ENCODE assay signal across 8 mouse cellular contexts in the genomic region with DNA sequence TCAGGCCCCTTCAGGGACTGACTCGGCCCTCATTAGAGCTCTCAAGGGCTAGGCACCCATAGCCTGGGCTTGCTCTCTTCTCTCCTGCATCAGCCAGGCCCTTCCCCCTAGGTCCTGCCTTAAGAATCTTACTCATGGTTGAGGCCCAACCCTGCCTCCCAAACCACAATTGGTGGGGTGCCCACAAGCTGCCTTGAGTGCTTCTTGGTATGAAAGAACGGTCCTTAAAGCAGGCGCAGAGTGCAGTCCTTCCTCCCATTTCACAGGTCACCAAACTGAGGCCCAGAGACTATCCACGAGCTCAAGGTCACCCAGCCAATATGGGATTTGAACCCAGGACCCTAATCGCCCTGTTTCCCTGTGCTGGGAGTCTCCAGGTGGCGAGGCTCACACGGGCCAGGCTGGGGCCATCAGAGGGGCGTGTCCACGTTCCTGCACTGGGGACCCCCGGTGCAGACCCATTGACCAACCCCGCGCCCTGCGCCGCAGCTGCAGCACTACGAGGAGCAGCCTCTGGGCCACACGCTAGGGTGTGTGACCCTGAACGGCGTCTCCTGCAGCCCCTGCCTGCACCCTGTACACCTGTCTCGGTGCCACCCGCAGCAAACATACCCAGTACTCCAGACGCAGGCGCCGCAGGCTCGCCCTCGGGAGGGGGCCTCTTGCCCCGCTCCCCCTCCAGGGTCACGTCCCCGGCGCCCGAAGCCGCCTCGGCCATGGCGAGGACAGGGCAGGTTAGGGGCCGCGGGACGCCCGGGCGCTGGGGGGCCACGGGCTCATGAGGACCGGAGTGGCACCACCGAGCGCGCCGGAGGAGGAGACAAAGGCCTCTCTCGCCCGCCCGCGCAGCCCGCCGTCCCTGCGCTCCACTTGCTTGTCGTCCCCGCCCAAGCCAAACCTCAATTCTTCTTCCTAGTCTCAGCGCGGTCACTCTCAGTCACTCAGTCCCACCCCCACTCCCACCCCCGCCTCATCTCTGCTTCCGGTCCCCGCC. TPM values are rescaled to one million over a fixed set of nuclear protein-coding genes. Genes with fewer than 3 reads are reported as not detected.
DNase-seq lines count a peak whose midpoint lies in the region; ATAC-seq and TF ChIP-seq lines count a peak whose summit lies in the region.

A gene (minus strand): TSS at position 822 of the 994 bp plus-strand sequence.

- DNase-seq in Patski (ENCODE audit: low read depth, low spot score), result no peak
- DNase-seq in cerebellum, postnatal 10 days, result peak; percentile 93 to 94
- DNase-seq in gastrocnemius, adult 2 months, result peak; percentile 91
- DNase-seq in left cerebral cortex, adult 18-20 months (ENCODE audit: low spot score in 2 of 2), result peak; percentile 89 to 91
- DNase-seq in lung, postnatal 4 days, result peak; percentile 87 to 90
- peak; percentile 97 for DNase-seq in retina, postnatal 1 day
- peak; percentile 87 for DNase-seq in thymus, postnatal 4 days

- WGBS in hindbrain, embryonic 15.5 days, result 5% methylated on average over 52 of the region's 58 CpGs

- peak within 1 kb of the TSS; percentile 98 for H3K27ac ChIP-seq in gastrocnemius, adult 2 months
- H3K27ac ChIP-seq in hindbrain, embryonic 15.5 days (replicated peaks), result peak within 1 kb of the TSS; percentile 87

- peaks cover 17% of the 10 kb centered on the region for H3K36me3 ChIP-seq in hindbrain, embryonic 15.5 days

- H3K4me2 ChIP-seq in hindbrain, embryonic 15.5 days, result peak within 1 kb of the TSS; percentile 75

- H3K4me3 ChIP-seq in gastrocnemius, adult 2 months, result peak within 1 kb of the TSS; percentile 91
- H3K4me3 ChIP-seq in hindbrain, embryonic 15.5 days, result peak within 1 kb of the TSS; percentile 91

- H3K9ac ChIP-seq in hindbrain, embryonic 15.5 days, result peak within 1 kb of the TSS; percentile 97

- no peaks in the 10 kb centered on the region for H3K27me3 ChIP-seq in Patski
- H3K27me3 ChIP-seq in hindbrain, embryonic 15.5 days, result no peaks in the 10 kb centered on the region

- no peaks in the 10 kb centered on the region for H3K9me3 ChIP-seq in hindbrain, embryonic 15.5 days

- CTCF ChIA-PET in Patski (lab: Charles Lee), result interaction anchor here (1.0 to 1.5 kb wide), 3 partner anchors 10 to 33 kb away, joined by 4 to 5 read pairs (median 5); a partner anchor contains a TSS

- no peak for TF ChIP-seq CTCF in Patski (IDR thresholded peaks at IDR 0.05)
- no peak for TF ChIP-seq CTCF in gastrocnemius, adult 2 months (IDR thresholded peaks at IDR 0.05)

- POLR2A ChIA-PET in Patski (lab: Charles Lee), result interaction anchor here (0.7 to 2.3 kb wide), 4 partner anchors 9 to 1718 kb away, joined by 3 to 7 read pairs (median 4); no protein-coding TSS in a partner anchor

- in situ Hi-C loops in Patski (cut with MboI; ENCODE audit: low pct_unique_long_range_greater_than_20kb), result loop anchor here (5.0 kb wide), 1 partner anchor 37 kb away; no protein-coding TSS in a partner anchor

- intact Hi-C loops in gastrocnemius, adult 2 months (cut with DNase I), result loop anchor here (5.0 kb wide), 1 partner anchor 37 kb away; no protein-coding TSS in a partner anchor

- H3K4me1 ChIP-seq in hindbrain, embryonic 15.5 days (replicated peaks), result peaks cover 58% of the 10 kb centered on the region

- peak; percentile 58 for ATAC-seq in Patski
- ATAC-seq in hindbrain, embryonic 15.5 days (ENCODE audit: low FRiP score, low read depth), result peak; percentile 79

RNA-seq across cellular contexts. Expression of the gene that starts here (rescaled TPM):
- 38.2 TPM for polyA plus RNA-seq in Patski (2021)
- total RNA-seq in gastrocnemius, adult 2 months (2021), result 10 to 100 TPM; 16.0 to 17.0 TPM
- 7.7 and 8.6 TPM in 2 replicates for polyA plus RNA-seq in hindbrain, embryonic 15.5 days (2015; fragmentation: Nextera tagmentation; extraction: Ambion mirVana)
- 10 to 100 TPM; 56.2 to 58.6 TPM for total RNA-seq in left cerebral cortex, adult 18-20 months (2021)
